Mouse (Mus musculus) hindbrain, embryonic 11.5 days (tissue): ENCODE data around the gene Sdccag8. TPM values are rescaled to one million over a fixed set of nuclear protein-coding genes. Genes with fewer than 3 reads are reported as not detected.
"Not testable (repeated sequence)": the region's sequence is repeated elsewhere in the genome, so short reads cannot be mapped to it uniquely, and the experiment has no call there.

Experiments
- ATAC-seq: fragments of 200-750 bp; cut with Nextera tagmentation; 2 replicates; pipeline ENCODE4 v1.8.0; 2017; ENCODE audit warnings: mild to moderate bottlenecking, moderate TSS enrichment, moderate library complexity; ENCODE audit not compliant: low FRiP score
- DNase-seq: peaks from one replicate; pipeline ENCODE4 v3.0.0-alpha.2; 2015; ENCODE audit warnings: low spot score
- H3K27ac ChIP-seq: fragments of 300-500 bp; sonication (generic); 2 replicates; pipeline ENCODE4 v1.5.1; 2014; ENCODE audit warnings: mild to moderate bottlenecking, low read depth, low read length
- H3K27me3 ChIP-seq: fragments of 300-500 bp; sonication (generic); 2 replicates; pipeline ENCODE4 v1.6.1; 2014; ENCODE audit warnings: mild to moderate bottlenecking, low read length, moderate library complexity, mixed read lengths; ENCODE audit not compliant: control insufficient read depth, insufficient read depth
- H3K36me3 ChIP-seq: fragments of 300-500 bp; sonication (generic); 2 replicates; pipeline ENCODE4 v1.6.1; 2014; ENCODE audit warnings: mild to moderate bottlenecking, low read length, moderate library complexity, mixed read lengths; ENCODE audit not compliant: control insufficient read depth, insufficient read depth
- H3K4me1 ChIP-seq: fragments of 300-500 bp; sonication (generic); replicated peaks from 2 replicates; pipeline ENCODE4 v1.6.1; 2014; ENCODE audit warnings: low read length, mixed read lengths; ENCODE audit not compliant: control insufficient read depth, insufficient read depth
- H3K4me2 ChIP-seq: fragments of 300-500 bp; sonication (generic); replicated peaks from 2 replicates; pipeline ENCODE4 v1.6.1; 2014; ENCODE audit warnings: mild to moderate bottlenecking, low read depth, low read length
- H3K4me3 ChIP-seq: fragments of 300-500 bp; sonication (generic); 2 replicates; pipeline ENCODE4 v1.5.1; 2014; ENCODE audit warnings: low read depth, low read length
- H3K9ac ChIP-seq: fragments of 300-500 bp; sonication (generic); 2 replicates; pipeline ENCODE4 v1.6.1; 2014; ENCODE audit warnings: low read depth, low read length
- H3K9me3 ChIP-seq: fragments of 300-500 bp; sonication (generic); 2 replicates; pipeline ENCODE4 v1.6.1; 2016; ENCODE audit warnings: low read length; ENCODE audit not compliant: control insufficient read depth
- WGBS: fragments of 180-500 bp; shearing (Covaris S2); extraction: QIAGEN DNeasy Blood & Tissue Kit; methylation state at CpG from one replicate; pipeline ENCODE4 v1.1.7; 2014; 5-methylcytosine and 5-hydroxymethylcytosine counted together
- polyA plus RNA-seq: library from polyadenylated mRNA; unstranded; fragments of >200 nt; fragmentation: Nextera tagmentation; extraction: Ambion mirVana; gene quantifications from 2 replicates; pipeline ENCODE4 v1.2.1, GENCODE M21; 2014

The Sdccag8 gene
- polyA plus RNA-seq, 1 experiment from 2014 or later: 23.9 TPM

GRCm38 (mm10) chr1:176934043-176934762 lies 119.7 kb downstream of the Sdccag8 start:
- no peak overlapping the region for H3K9ac ChIP-seq
- no peaks in the 10 kb centered on the region for H3K36me3 ChIP-seq
- no peaks in the 10 kb centered on the region for H3K27me3 ChIP-seq
- WGBS: 71% methylated on average over 13 of the region's 13 CpGs
- H3K27ac ChIP-seq: no peak overlapping the region
- ATAC-seq (no peak), DNase-seq (no peak)
- H3K4me3 ChIP-seq: no peak overlapping the region
- no peaks in the 10 kb centered on the region for H3K9me3 ChIP-seq
- H3K4me2 ChIP-seq: no peak overlapping the region
- no peaks in the 10 kb centered on the region; the same call in 1 of the 2 replicates for H3K4me1 ChIP-seq

DNA sequence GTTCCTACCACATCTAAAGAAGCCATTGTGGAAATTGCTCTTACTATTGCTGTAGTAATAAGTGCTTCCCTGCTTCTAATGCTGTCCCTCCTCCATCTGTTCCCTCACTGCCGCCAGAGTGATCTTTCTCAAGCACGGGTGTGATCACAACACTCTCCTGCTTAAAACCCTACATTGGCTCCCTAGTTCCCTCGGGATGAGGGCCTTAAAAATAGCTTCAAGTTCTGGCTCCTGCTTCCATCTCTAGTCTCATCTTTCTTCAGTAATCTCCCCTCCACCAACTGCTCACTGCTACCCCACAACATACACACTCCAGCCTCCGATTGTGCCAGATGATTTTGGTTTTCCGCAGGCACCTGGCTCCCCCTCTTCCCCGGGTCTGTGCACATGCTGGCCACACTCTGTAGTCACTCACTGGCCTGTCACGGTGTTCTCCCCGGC lies 125.5 kb downstream of the Sdccag8 start:
- H3K27me3 ChIP-seq: no peaks in the 10 kb centered on the region
- no peaks in the 10 kb centered on the region for H3K9me3 ChIP-seq
- no peak overlapping the region for H3K4me3 ChIP-seq
- no peak overlapping the region for H3K4me2 ChIP-seq
- DNase-seq (no peak), ATAC-seq (no peak)
- H3K27ac ChIP-seq: no peak overlapping the region
- H3K4me1 ChIP-seq: no peaks in the 10 kb centered on the region
- no peaks in the 10 kb centered on the region for H3K36me3 ChIP-seq
- WGBS: 71% methylated on average over 8 of the region's 8 CpGs
- H3K9ac ChIP-seq: no peak overlapping the region

GRCm38 (mm10) chr1:176941286-176941990 lies 127.0 kb downstream of the Sdccag8 start:
- not testable (repeated sequence) for H3K9me3 ChIP-seq, H3K27me3 ChIP-seq, ATAC-seq, H3K36me3 ChIP-seq, H3K4me3 ChIP-seq, H3K27ac ChIP-seq, DNase-seq, H3K4me2 ChIP-seq, H3K4me1 ChIP-seq, H3K9ac ChIP-seq

- WGBS: 88% methylated on average over 5 of the region's 5 CpGs
- Histone ChIP-seq H3K4me1 (no peaks in the 10 kb centered on the region), H3K27ac (no peak overlapping the region), H3K9ac (no peak overlapping the region), H3K36me3 (no peaks in the 10 kb centered on the region), H3K9me3 (no peaks in the 10 kb centered on the region), H3K27me3 (no peaks in the 10 kb centered on the region), H3K4me3 (no peak overlapping the region), H3K4me2 (no peak overlapping the region)
- no peak for ATAC-seq
- DNase-seq: no peak
These were observed 128.7 kb downstream of the Sdccag8 start for GRCm38 (mm10) chr1:176943126-176943525.

DNA sequence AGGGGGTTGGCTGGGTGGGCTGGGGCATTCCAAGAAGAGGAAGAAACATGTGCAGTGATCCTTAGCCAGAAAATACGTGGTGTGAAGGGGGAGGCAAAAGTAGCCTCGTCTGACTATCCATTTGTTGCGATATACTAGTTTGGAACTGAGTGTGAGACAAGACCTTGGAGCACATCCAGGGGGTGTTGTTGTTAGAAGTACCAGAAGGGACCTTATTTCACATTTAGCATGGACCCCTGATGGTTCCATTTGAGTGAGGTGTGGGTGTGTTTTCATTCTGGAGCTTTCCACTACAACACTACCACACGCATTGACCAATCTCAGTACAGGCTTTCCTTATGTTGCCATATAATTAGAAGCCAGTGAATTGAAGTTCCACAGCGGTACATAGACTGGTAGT lies 129.5 kb downstream of the Sdccag8 start:
- ATAC-seq: no peak
- H3K4me3 ChIP-seq: no peak overlapping the region
- H3K9ac ChIP-seq: no peak overlapping the region
- H3K4me1 ChIP-seq: no peaks in the 10 kb centered on the region
- no peaks in the 10 kb centered on the region for H3K9me3 ChIP-seq
- no peak overlapping the region for H3K27ac ChIP-seq
- 93% methylated on average over 5 of the region's 5 CpGs for WGBS
- no peaks in the 10 kb centered on the region for H3K36me3 ChIP-seq
- H3K4me2 ChIP-seq: no peak overlapping the region
- DNase-seq: no peak
- H3K27me3 ChIP-seq: no peaks in the 10 kb centered on the region

GRCm38 (mm10) chr1:176944458-176945174 lies 130.2 kb downstream of the Sdccag8 start:
- WGBS: 72% methylated on average over 8 of the region's 8 CpGs
- no peak for ATAC-seq

DNA sequence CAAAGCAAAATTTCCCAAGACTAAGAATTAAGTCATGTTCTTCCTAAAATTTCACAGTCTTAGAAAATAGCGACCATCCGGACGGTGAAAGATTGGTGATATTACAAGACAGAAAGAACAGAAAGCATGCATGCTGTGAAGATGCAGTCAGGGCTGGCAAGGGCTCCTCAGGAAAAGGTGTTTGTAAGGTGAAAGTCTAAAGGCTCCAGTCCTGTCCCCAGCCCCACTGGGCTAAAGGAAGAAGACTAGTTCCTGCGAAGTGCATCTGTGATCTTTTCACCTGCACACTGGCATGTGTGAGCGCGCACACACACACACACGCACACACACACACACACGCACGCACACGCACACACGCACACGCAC lies 130.7 kb downstream of the Sdccag8 start:
- Histone ChIP-seq H3K9ac (no peak overlapping the region), H3K9me3 (no peaks in the 10 kb centered on the region), H3K4me1 (no peaks in the 10 kb centered on the region), H3K4me2 (no peak overlapping the region), H3K27ac (no peak overlapping the region), H3K36me3 (no peaks in the 10 kb centered on the region), H3K4me3 (no peak overlapping the region), H3K27me3 (no peaks in the 10 kb centered on the region)
- DNase-seq (no peak), ATAC-seq (no peak)
- WGBS: 81% methylated on average over 6 of the region's 12 CpGs

More at GRCm38 (mm10) chr1:176944458-176945174, 130.2 kb downstream of the Sdccag8 start:
- H3K4me3 ChIP-seq: no peak overlapping the region
- no peak for DNase-seq
- no peaks in the 10 kb centered on the region for H3K9me3 ChIP-seq
- H3K27me3 ChIP-seq: no peaks in the 10 kb centered on the region
- H3K36me3 ChIP-seq: no peaks in the 10 kb centered on the region
- no peak overlapping the region for H3K9ac ChIP-seq
- no peak overlapping the region for H3K4me2 ChIP-seq
- H3K27ac ChIP-seq: no peak overlapping the region
- H3K4me1 ChIP-seq: no peaks in the 10 kb centered on the region

GRCm38 (mm10) chr1:176946031-176946795 lies 131.8 kb downstream of the Sdccag8 start:
- Histone ChIP-seq H3K4me1 (no peaks in the 10 kb centered on the region), H3K9ac (no peak overlapping the region), H3K9me3 (no peaks in the 10 kb centered on the region), H3K4me2 (no peak overlapping the region), H3K36me3 (no peaks in the 10 kb centered on the region), H3K4me3 (no peak overlapping the region), H3K27ac (no peak overlapping the region), H3K27me3 (no peaks in the 10 kb centered on the region)
- ATAC-seq (no peak), DNase-seq (no peak)
- 84% methylated on average over 11 of the region's 11 CpGs for WGBS
